Mouse (Mus musculus): Measurements from ENCODE around the gene Cyp46a1.

Cyp46a1 gene

DNA sequence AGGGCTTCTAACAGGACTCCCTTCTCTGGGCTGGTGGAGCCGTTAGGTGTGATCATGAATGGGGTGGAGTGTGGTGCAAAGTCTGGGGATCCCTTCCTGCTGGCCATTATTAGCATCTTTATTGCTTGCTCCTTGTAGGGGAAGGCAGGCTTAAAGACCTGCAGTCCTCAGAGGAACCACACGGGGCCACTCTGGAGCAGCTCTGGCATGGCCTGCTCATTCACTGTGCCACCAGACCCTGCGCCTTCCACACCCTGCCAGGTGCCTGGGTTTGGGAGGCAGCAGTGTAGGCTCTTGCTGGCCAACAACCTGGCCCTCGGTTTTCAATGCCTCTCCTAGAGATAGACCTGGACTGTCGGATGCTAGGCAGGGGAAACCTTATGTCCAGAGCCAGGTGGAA lies 29.6 kb downstream of the Cyp46a1 start:
- peak; percentile 61 for DNase-seq (ENCODE audit: low read depth, low spot score)

DNA sequence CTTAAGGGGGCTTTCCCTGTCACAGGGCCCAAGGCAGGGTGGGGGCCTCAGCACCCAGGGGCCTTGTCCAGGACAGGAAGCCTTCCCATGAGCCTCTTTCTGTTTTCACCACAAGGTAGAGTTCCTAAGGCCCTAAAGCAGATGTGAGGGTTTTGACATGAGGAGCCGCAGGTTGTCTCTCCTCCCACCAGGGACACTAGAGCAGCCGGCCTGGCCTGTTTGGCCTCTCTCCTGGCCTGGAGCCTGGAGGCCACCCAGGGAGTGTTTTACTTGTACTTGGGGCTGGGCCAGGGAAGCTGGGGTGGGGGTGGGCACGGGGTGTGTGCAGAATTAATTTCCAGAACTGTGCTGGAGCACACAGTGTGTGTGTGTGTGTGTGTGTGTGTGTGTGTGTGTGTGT lies 31.2 kb downstream of the Cyp46a1 start:
- no peak for DNase-seq (ENCODE audit: low read depth, low spot score)

DNA sequence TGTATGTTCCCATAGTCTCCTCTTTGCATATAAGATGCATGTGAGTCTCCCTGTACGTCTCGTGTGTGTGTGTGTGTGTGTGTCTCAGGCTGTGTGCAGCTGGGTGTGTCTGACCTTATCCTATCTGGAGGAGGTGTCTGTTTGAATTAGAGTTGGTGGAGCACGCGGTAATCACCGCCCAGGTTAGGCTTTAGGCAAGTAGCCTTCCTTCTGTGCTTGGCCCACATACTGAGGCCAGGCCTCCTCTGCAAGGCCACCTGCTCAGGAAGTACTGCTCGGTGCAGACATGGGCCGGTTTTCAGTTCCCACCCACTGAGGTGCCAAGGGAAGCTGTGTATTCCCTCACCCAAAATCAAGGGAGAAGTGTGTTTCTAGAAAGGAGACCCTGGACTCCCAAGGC lies 31.7 kb downstream of the Cyp46a1 start:
- DNase-seq (ENCODE audit: low read depth, low spot score): no peak

DNA sequence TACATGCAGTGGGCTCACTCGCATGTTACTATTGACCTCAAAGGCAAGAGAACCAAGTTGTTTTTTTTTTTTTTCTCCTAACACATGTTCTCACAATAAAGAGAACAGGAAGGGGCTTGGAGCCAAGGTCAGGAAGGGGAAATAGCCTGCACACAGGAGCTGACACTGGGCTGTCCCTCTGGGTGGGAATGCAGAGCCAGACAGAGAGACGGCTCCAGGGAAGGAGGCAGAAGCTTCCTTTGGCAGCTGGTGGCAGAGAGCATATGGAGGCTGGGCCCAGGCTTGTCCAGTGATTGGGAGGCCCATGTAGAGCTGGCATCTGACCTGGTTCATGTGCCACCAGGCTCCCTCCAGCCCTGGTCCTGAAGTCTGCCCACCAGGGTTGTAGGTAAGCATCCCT lies 33.7 kb downstream of the Cyp46a1 start:
- no peak for DNase-seq (ENCODE audit: low read depth, low spot score)

DNA sequence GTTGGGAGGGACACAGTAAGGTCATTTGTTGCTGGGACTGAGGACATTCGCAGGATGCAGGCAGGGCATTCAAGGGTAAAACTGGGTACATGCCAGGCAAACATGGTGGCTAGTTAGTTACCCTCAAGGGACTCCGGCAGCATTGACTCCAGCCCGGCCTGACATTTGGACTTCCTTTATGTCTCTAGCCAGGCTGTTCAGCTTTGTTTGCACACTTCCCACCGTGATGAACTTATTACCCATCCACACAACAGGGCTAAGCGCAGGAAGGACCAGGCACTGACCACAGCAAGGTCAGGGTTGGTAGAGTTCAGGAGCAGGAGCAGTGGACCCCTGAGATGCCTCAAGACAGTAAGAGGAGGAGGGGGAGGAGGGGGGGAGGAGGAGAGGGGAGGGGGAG lies 34.7 kb downstream of the Cyp46a1 start:
- DNase-seq (ENCODE audit: low read depth, low spot score): no peak

DNA sequence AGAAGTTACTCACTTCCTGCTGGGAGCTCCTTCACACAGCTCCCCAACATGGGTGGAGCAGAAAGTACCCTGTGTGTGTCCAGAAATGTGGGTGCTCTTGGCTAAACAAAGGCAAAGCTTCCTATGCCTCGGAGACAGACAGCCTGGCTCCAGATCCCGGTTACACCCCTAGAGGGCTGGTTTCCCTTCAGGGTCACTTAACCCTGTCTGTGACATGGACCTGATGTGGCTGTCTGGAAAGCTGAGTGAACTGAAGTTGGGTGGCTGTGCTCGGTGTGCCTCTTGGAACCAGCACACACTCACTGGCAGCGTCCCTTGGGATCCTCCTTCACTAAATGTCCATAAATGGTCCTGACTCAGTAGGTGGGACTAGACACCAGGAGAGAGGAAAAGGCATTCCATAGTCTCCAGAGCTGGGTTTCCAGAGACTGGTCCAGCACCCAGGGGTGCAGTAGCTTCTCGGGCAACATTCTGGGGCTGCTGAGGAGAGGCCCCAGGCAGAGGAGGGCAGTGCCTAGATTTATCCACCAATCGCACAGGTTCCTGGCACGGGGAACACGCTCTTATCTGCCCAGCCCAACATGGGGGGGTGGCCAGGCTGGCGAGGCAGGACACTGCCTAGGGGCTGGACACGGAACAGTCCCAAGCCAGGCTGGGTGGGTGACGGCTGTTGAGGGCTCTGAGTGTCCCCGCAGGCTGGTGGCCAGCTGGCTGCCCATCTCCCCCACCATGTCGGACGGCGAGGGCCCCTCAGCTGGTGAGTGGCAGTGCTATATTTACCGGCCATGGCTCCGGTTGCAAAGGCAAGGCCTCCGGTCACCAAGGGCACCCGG lies 36.6 kb downstream of the Cyp46a1 start, which contains the start of gene Eml1:
TSS of gene Eml1 (plus strand) at position 362 of the 833 bp plus-strand sequence.
- no peak for DNase-seq (ENCODE audit: low read depth, low spot score)

DNA sequence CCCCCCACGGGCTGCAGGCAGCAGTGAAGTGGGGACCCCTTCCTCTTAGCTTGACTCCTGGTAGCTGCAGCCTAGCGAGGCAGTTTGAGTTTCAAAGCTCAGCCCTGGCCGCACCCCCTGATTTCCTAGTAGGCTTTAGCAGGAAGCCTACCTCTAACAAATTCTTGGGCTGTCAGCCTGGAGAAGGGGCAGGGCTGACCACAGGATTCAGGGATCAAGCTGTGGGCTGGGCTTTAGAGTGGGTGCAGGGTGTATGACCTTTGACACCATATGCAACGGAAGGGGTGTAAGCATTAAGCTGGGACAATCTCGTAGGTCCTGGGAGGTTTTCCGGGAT lies 37.2 kb downstream of the Cyp46a1 start:
- DNase-seq (ENCODE audit: low read depth, low spot score): no peak

DNA sequence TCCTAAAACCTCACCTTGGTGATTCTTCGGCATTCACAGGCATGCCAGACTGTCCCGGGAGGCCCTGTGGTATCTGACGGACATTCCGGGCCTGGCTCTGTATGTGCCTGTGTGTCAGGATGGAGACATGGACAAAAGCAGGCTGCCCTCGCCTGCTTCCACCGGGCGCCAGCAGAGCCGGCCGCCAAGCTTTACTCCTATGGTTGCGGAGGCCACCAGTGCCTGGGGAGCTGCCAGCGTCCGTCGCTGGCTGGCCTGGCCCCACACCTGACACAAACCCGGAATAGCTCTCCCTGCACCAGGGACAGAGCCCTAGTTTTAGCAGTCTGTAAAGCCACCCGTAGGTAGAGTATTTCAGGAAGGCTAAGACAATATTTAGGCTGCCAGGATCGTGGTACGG lies 38.1 kb downstream of the Cyp46a1 start:
- no peak for DNase-seq (ENCODE audit: low read depth, low spot score)

DNA sequence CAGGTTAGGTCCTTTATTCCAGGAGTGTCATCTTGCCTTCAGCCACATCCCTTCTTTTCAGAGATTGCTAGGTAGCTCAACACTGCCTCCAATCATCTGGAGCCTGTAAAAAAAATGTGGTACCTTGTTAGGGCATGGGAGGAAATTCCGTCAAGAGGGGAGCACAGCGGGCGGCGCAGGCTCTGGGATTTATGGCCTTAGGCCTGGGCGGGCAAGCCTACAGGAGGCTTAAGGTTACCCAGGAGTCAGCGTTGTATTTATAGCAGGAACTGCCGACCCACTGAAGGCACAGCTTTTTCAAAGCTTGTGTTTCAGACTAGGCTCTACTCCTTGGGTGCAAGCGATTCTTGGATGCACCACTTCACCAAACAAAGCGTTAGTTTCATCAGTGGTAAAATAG lies 39.4 kb downstream of the Cyp46a1 start:
- no peak for DNase-seq (ENCODE audit: low read depth, low spot score)

DNA sequence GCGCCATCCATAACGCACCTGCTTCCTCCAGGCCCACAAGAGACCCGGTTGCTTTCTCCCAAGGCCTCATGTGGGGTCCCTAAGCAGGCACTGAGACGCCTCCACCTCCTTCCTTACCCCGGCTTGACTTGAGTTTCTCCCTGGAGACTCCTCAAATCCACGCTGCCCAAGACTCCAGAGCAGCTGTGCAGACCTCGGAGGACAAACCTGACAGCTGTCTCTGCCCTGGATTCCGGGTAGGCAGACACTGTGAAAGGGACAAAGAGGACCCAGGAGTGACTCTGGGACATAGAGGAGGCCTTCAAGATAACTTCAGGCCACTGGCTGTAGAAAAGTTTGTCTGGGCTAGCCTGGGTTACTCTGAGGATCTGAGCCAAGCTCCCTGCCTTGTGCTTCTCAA lies 40.5 kb downstream of the Cyp46a1 start:
- DNase-seq (ENCODE audit: low read depth, low spot score): no peak

DNA sequence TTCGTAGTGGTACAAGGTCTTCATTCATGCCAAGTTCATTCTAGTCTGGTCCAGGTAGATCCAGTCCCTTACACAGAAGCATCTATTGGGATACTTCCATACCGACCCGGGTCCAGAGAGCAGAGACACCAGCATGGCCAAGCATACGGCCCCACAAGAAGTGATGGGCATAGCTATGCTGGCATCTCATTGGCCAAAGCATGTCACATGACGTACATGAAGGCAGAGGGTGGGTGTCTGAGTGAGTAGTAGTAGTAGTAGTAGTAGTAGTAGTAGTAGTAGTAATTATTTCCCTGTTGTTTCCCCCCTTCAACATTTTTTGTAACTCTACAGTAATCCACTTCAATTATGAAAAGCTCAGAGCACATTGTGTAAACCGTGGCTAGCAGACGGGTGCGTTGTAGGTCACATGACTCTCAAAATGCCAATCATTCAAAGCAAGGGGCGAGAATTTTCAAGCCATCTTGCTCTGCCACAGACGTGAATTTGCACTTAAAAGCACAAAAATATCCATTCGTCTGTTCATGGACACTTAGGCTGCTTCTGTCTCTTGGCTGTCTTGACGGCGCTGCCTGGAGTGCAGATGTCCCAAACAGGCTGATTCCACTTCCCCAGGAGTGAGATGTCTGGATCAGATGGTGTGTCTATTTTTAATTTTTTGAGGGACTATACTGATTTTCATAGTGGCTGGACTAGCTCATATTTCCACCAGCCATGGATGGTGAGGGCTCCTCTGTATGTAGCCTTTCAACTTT lies 44.4 kb downstream of the Cyp46a1 start:
- DNase-seq (ENCODE audit: low read depth, low spot score): no peak

DNA sequence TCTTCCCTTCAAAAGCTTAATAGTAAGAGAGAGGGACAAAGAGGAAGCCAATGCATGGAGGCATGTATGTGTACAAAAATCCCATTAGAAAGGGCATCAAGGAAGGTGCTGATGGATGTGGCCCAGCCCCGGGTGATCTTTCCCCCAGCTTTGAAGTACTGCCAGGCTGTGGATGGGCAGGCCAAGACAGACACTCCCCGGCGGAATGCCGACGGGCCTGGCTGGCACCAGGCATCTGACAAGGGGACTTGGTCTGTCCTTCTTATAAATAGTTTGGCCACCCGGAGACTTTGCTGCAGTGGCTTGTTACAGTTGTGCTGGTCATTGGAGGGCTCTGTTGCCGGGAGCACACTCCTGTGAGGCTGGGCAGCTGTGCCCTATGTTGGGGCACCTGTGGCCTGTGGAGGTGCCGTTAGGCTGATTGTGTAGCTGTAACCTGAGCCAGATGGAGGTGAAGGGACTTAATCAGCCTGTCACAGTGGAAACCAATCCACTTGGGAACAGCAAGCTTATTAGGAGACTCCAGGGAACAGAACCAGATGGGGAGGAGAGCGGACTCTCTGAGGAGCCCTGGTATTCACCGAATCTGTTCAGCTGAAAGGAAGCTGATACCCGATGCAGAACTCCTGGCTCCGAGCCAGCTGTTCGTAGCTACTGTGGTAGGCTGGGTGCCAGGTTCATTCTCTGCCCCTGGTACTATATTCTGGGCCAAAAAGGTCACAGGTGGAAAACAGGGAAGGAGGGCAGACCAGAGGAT lies 52.5 kb downstream of the Cyp46a1 start:
- DNase-seq (ENCODE audit: low read depth, low spot score): no peak

DNA sequence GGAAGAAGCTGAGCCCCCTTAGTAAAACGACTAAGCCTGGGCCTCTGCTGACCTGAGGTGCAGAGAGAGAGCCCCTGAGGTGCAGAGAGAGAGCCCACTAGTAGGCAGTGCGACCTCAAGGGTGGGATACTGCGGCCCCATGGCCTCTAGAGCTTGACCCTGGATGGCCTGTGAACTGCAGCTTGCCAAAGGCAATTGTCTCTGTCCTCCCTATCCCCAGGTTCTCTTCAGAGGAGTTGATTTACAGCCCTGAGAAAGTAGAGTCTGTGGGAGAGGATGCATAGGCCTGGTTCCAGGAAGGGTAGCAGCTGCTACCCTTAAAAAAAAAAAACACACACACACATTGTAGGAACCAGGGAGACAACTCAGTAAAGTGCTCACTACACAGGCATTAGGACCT lies 55.5 kb downstream of the Cyp46a1 start:
- DNase-seq (ENCODE audit: low read depth, low spot score): no peak

DNA sequence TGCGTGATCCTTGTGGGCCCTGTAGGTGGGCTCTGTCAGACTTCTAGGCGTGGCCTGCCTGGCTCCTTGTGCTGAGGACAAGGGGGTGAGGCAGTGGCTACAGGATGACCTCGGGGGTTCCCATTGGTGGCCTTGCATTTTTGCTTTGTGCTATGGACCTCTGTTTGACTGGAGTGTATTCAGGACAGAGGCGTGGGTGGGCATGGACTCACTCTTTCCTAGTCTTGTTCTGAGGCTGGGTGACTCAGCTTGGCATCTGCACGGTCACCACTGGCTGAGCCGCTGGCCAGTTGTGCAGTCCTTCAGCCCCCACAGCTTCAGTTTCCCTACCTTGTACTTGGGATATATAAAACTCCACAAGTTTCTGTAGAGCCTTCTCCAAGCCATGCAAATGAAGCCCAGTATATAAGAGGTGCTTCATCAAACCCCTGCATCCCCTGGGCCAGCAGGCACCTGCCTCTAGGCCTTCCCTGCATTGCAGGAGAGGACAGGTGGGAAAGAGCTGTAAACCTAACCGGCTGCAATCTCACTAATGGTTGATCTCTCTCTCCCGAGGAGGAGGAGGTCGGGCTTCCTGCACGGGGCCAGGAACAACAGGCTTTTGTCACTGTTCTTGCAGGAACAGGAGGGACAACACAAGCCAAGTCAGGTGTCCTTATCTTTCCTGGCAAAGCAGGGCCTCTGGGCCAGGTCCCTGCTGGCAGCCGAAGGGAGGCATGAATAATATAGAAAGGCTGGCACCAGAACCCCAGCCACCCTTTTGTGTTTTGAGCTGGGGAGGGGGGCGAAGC lies 58.3 kb downstream of the Cyp46a1 start:
- no peak for DNase-seq (ENCODE audit: low read depth, low spot score)

DNA sequence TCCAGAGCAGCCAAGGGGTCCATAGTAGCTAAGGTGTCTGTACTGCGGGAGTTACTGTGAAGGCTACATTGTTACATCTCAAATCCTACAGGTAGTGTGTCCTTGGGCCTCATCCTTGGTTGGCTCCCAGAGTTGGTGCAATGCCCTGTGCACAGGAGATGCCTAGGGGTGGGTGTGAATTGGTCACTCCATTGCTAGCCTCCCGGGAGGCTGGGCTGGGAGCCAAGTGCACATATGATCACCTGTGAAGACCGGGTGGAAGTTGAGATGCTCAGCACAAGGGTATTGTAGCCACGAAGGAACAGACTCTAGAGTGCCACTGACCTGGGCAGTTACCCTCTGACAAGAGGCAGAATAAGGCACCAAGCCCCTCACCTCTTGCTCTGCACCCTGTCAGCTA lies 58.9 kb downstream of the Cyp46a1 start:
- DNase-seq (ENCODE audit: low read depth, low spot score): no peak

DNA sequence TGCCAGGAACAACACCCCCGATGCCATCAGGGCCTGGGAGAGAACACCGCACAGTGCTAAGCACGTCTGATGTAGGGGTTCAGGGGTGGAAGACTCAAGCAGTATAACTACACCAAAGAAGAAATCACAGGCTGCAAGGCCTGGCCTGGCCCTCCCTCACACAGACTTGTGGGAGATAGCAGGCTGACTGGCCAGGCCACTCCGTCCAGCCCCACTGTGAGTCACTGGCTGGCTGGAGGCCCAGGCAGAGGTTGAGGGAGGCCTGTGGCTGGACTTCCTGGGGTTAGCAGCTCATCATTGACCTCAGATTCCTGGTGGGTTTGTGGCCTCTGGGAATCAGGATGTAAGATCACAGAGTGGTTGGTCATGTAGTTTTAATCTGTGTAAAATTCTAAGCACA lies 59.5 kb downstream of the Cyp46a1 start:
- no peak for DNase-seq (ENCODE audit: low read depth, low spot score)

DNA sequence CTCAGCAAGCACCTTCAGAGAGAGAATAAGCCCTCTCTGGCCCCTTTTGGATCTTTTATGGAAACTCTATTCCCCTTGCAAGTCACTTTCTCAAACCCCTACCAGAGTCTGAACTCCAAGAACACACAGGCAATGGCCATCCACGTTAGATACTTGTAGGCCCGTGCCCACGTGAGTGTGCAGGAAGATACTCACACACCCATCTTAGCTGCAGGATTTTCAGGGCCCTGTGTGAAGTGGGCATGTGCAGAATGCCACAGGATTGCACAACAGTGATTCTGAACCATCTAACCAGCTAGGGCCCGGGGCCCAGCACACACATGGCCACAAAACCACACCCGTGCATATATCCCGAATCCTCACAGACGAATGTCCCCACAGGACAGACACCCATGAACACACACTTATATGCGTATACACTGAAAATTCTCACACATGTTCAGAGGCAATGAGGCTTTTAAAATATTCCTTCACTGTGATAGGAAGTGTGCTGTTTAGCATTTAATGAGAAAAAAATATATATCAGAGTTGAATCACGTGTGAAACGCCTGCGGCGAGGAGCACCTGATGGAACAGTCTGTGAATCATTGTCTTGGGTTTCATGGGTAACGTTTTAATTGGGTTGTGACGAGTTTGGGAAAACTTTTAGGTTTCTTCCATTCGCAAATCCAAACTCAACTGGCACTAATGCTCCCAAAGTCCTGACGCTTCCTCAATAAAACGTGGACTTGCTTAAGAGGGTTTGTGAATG lies 60.5 kb downstream of the Cyp46a1 start:
- no peak for DNase-seq (ENCODE audit: low read depth, low spot score)

DNA sequence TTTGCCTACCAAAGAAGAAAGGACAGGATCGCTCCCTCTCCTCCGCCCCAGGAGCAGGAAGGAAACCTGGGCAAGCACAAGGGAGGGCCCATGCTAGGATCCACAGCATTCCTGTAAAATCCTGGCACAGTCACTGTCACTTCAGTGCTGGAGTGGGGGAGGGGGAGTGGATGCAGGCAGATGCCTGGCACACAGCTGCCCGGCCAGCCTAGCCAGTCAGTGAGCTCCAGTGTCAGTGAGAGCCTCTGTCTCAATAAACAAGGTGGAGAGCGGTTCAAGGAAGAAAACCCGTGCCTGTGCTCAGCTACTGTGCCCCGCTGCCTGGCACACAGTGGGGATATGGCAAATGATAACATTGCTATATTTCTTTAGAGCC lies 61.1 kb downstream of the Cyp46a1 start:
- no peak for DNase-seq (ENCODE audit: low read depth, low spot score)

DNA sequence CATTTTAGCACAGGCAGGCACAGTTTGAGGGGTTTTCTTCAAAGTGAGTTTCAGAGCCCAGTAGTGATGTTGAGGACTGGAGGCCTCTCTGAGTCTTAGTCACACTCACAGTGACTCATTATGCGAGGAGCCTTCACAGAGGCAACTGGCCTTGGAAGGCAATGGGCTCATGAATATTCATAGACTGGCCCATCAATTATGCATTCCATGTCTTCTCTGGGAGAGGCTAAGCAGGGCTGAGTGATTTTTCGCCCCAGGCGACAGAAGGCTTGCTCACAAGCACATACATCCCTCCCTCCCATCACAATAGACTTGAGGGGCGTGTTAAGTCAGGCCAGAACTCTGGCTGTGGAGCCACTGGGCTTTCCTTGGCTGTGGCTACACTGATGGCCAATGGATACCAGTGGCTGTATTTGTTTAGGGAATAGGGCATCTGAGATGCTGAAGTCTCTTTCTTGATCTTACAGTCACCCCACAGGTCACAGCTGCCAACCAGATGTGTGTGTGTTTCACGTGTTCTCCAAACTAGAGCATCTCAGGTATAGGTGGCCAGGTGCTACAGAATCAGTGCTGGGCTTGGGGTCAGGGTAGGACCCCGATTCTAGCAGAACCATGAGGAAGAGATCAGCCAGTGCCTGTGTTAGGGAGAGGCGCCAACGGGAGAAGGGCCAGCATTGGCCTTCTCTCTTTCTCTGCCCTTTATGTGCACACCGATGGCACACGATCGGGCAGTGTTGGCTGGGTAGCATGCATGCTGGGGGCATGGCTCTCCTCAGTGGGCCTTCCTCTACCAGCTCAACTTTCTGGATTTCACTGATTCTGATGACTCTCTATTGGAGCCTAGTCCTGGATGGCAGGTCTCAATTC lies 62.1 kb downstream of the Cyp46a1 start:
- no peak for DNase-seq (ENCODE audit: low read depth, low spot score)

DNA sequence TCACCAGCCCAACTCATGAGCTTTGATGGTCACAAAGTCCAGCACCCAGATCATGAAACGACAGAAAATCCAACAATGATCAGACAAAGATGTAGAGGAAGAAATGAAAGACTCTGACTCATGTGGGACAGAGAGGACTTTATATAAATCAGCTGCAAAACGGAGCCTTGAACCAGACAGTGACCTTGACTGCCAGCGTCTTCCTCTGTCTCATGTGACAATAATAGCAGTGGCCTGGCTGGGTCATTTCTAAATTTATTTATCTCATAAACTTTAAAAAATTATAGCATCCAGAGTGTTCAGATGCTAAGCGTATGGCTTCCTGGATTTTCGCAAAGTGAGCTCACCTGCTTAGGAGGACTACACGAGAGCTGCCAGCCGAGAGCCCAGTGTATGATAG lies 64.5 kb downstream of the Cyp46a1 start:
- DNase-seq (ENCODE audit: low read depth, low spot score): no peak
